Mouse (Mus musculus) kidney, embryonic 16.5 days (tissue): ENCODE results near the gene Palm3. TPM values are rescaled to one million over a fixed set of nuclear protein-coding genes. Genes with fewer than 3 reads are reported as not detected.

Experiments used
- ATAC-seq: fragments of 200-750 bp; cut with Nextera tagmentation; 2 replicates; pipeline ENCODE4 v1.8.0; 2017; ENCODE audit warnings: moderate TSS enrichment; ENCODE audit not compliant: low FRiP score, low TSS enrichment
- H3K27ac ChIP-seq: fragments of 300-500 bp; sonication (generic); 2 replicates; pipeline ENCODE4 v1.5.1; 2014; ENCODE audit warnings: low read length
- H3K27me3 ChIP-seq: fragments of 300-500 bp; sonication (generic); 2 replicates; pipeline ENCODE4 v1.6.1; 2014; ENCODE audit warnings: low read length, control low read depth, mixed read lengths; ENCODE audit not compliant: insufficient read depth
- H3K36me3 ChIP-seq: fragments of 300-500 bp; sonication (generic); 2 replicates; pipeline ENCODE4 v1.6.1; 2014; ENCODE audit warnings: low read length, control low read depth, mixed read lengths; ENCODE audit not compliant: insufficient read depth
- H3K4me1 ChIP-seq: fragments of 300-500 bp; sonication (generic); 2 replicates; pipeline ENCODE4 v1.6.1; 2014; ENCODE audit warnings: low read length, control low read depth, mixed read lengths; ENCODE audit not compliant: insufficient read depth
- H3K4me2 ChIP-seq: fragments of 300-500 bp; sonication (generic); replicated peaks from 2 replicates; pipeline ENCODE4 v1.6.1; 2014; ENCODE audit warnings: low read depth, low read length
- H3K4me3 ChIP-seq: fragments of 300-500 bp; sonication (generic); 2 replicates; pipeline ENCODE4 v1.5.1; 2014; ENCODE audit warnings: mild to moderate bottlenecking, low read length
- H3K9ac ChIP-seq: fragments of 300-500 bp; sonication (generic); replicated peaks from 2 replicates; pipeline ENCODE4 v1.6.1; 2014; ENCODE audit warnings: low read length
- H3K9me3 ChIP-seq: fragments of 300-500 bp; sonication (generic); 2 replicates; pipeline ENCODE4 v1.6.1; 2016; ENCODE audit warnings: low read length, control low read depth
- WGBS: fragments of 180-500 bp; shearing (Covaris S2); extraction: QIAGEN DNeasy Blood & Tissue Kit; methylation state at CpG from one replicate; pipeline ENCODE4 v1.1.7; 2014; 5-methylcytosine and 5-hydroxymethylcytosine counted together
- polyA plus RNA-seq: library from polyadenylated mRNA; unstranded; fragments of >200 nt; fragmentation: Nextera tagmentation; extraction: Ambion mirVana; gene quantifications from 2 replicates; pipeline ENCODE4 v1.2.1, GENCODE M21; 2015

Gene Palm3
- polyA plus RNA-seq, 1 experiment from 2014 or later, result 16.7 TPM

DNA sequence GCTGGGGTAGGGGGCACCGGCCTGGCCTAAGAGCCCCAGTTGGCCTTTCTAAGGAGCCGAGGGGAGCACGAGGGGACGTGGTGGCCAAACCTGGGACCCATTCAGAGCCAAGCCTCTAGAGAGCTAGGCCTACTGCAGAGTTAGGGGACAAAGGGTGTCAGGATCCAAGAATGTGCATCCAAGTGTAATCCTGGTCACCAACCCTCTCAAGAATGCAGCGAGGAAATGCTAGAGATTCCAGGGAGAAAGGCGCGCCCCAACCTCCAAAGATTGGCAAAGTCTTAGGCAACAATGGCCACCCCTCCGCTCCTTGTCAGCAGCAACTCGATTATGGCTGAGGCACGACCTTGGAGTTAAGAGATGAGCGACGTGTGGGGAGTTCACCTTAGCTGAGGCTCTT lies 298 bp downstream of the Palm3 start:
- Histone ChIP-seq H3K36me3 (no peaks in the 10 kb centered on the region), H3K9ac (peak overlapping the region; percentile 74), H3K4me3 (peak overlapping the region; percentile 44), H3K27ac (peak overlapping the region; percentile 91), H3K4me1 (peaks cover 46% of the 10 kb centered on the region), H3K9me3 (no peaks in the 10 kb centered on the region), H3K27me3 (peaks cover 3% of the 10 kb centered on the region; the same call in 1 of the 2 replicates), H3K4me2 (peak overlapping the region; percentile 61)
- peak; percentile 9 for ATAC-seq
- WGBS, result 32% methylated on average over 12 of the region's 12 CpGs

DNA sequence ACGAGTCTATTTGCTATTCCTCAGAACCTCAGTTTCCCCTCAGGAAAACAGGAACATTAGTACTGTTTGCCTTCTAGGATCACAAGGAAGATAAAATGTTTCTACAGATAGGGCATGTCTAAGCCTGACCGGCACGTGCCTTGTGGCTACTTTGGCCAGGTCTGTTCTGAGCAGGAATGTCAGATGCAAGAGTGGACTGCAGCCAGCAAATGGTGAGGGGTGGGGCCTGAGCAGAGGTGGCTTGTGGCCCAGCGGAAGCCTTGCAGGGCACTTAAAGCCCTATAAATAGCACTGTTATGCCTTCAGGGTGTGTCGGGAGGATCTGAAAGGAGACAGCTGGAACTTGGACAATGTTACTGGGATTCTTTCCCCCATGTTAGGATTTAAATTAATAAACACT lies 1.8 kb downstream of the Palm3 start:
- ATAC-seq, result peak; percentile 36; the same call in 1 of the 2 replicates
- peak overlapping the region; percentile 64; the same call in 1 of the 2 replicates for H3K27ac ChIP-seq
- H3K27me3 ChIP-seq, result peaks cover 3% of the 10 kb centered on the region; the same call in 1 of the 2 replicates

DNA sequence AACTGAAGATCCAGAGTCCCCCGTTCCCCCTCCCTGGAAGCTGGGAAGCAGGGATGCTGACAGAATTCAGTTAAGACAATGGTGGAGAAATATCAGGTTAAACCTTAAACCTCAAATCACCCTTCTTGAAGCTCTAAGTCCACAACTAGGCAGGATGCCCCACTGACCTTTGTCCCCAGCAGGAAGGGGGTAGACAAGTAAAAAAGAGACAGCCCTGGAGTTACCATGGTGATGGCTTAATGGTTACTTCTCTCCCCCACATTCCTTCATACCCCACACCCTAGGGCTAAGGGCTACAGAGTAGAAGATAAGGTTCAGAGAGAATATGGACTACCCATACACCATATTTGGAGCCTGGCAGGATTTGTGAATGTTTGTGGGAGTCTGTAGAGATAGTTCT lies 2.4 kb downstream of the Palm3 start:
- H3K4me3 ChIP-seq, result peak overlapping the region; percentile 16; the same call in 1 of the 2 replicates
- H3K9ac ChIP-seq, result peak overlapping the region; percentile 44
- H3K27me3 ChIP-seq, result peaks cover 3% of the 10 kb centered on the region; the same call in 1 of the 2 replicates
- H3K9me3 ChIP-seq, result no peaks in the 10 kb centered on the region
- 25% methylated on average over 1 of the region's 1 CpGs for WGBS
- peak overlapping the region; percentile 39; the same call in 1 of the 2 replicates for H3K27ac ChIP-seq
- H3K36me3 ChIP-seq, result no peaks in the 10 kb centered on the region; the same call in 1 of the 2 replicates
- peak overlapping the region; percentile 61 for H3K4me2 ChIP-seq
- H3K4me1 ChIP-seq, result peaks cover 46% of the 10 kb centered on the region
- peak; percentile 26 for ATAC-seq

More for the DNA sequence above, 1.8 kb downstream of the Palm3 start:
- peak overlapping the region; percentile 44 for H3K9ac ChIP-seq
- no peaks in the 10 kb centered on the region for H3K9me3 ChIP-seq
- H3K4me1 ChIP-seq, result peaks cover 46% of the 10 kb centered on the region
- H3K4me3 ChIP-seq, result peak overlapping the region; percentile 16; the same call in 1 of the 2 replicates
- WGBS, result 6% methylated on average over 5 of the region's 5 CpGs
- peak overlapping the region; percentile 61 for H3K4me2 ChIP-seq
- no peaks in the 10 kb centered on the region; the same call in 1 of the 2 replicates for H3K36me3 ChIP-seq

DNA sequence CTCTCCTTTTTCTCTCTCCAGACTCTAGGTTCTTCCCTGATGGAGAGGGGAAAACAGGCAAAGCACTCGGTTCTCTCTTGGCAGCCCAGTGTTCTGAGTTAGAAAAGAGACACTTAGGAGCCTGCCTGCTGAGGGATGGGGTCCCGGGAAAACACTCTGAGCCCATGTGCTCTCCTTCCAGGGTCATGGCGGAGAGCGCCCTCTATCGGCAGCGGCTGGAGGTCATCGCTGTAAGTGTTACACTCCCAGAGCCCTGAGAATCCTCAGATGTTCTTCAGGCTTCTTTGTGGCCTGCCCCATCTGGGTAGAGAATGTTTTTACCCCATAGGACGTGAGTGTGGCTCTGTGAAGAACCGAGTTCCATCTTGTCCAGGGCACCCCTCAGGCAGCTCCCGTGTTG lies 2.9 kb downstream of the Palm3 start:
- Histone ChIP-seq H3K27me3 (peaks cover 3% of the 10 kb centered on the region; the same call in 1 of the 2 replicates), H3K4me2 (0 out of 2 replicates have a peak overlapping the region, but pooled peaks have one; percentile 16)

GRCm38 (mm10) chr8:84025863-84026262 lies 4.6 kb downstream of the Palm3 start:
- Histone ChIP-seq H3K4me2 (peak overlapping the region; percentile 77), H3K27me3 (peaks cover 3% of the 10 kb centered on the region; the same call in 1 of the 2 replicates), H3K4me3 (peak overlapping the region; percentile 54), H3K9me3 (no peaks in the 10 kb centered on the region), H3K9ac (peak overlapping the region; percentile 63), H3K4me1 (peaks cover 46% of the 10 kb centered on the region), H3K27ac (no peak overlapping the region), H3K36me3 (no peaks in the 10 kb centered on the region; the same call in 1 of the 2 replicates)
- WGBS, result 2% methylated on average over 40 of the region's 41 CpGs
- peak; percentile 46 for ATAC-seq

More for the DNA sequence above, 2.9 kb downstream of the Palm3 start:
- WGBS, result 11% methylated on average over 10 of the region's 10 CpGs
- H3K27ac ChIP-seq, result peak overlapping the region; percentile 39; the same call in 1 of the 2 replicates
- H3K36me3 ChIP-seq, result no peaks in the 10 kb centered on the region; the same call in 1 of the 2 replicates
- no peak for ATAC-seq
- H3K9me3 ChIP-seq, result no peaks in the 10 kb centered on the region
- no peak overlapping the region for H3K4me3 ChIP-seq
- no peak overlapping the region for H3K9ac ChIP-seq
- peaks cover 46% of the 10 kb centered on the region for H3K4me1 ChIP-seq

DNA sequence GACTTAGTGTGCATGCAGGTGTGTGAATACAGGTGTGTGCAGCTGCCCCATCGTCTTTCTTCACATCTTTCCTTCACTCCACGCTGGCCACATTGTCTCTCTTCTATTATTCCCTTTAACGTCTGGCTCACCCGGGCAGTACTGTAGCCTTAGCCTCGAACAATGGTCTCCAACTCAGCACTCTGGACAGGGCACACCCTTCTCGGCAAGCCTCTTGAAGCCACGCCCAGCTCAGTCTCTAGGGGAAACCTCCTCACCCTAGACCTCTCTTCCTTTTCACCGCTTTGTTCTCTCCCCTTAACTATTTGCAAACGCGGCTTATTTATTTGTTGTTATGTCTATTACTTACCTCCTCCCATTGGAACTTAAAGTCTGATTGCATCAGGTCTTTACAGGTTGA lies 6.2 kb downstream of the Palm3 start:
- Histone ChIP-seq H3K9ac (no peak overlapping the region), H3K27ac (no peak overlapping the region), H3K36me3 (no peaks in the 10 kb centered on the region; the same call in 1 of the 2 replicates), H3K9me3 (no peaks in the 10 kb centered on the region), H3K4me1 (peaks cover 30% of the 10 kb centered on the region), H3K4me3 (no peak overlapping the region), H3K27me3 (no peaks in the 10 kb centered on the region; the same call in 1 of the 2 replicates), H3K4me2 (no peak overlapping the region)
- ATAC-seq, result no peak
- 24% methylated on average over 10 of the region's 10 CpGs for WGBS

DNA sequence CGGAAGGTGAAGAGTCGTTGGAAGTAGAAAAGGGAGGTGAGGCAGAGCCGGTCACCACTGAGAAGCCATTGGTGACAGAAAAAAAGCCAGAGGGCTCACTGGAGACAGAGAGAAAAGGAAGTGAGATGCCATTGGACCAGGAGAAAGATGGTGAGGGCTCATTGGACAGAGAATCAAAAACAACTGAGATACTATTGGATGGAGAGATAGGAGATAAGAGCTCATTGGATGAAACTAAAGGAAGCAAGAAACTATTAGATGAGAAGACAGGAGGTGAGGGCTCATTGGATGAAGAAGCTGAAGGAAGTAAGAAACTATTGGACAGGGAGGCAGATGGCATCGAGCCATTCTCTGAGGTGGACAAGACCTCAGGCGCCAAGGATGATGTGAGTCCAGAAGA lies 8.0 kb downstream of the Palm3 start:
- Histone ChIP-seq H3K4me1 (peaks cover 14% of the 10 kb centered on the region), H3K9me3 (no peaks in the 10 kb centered on the region), H3K27me3 (no peaks in the 10 kb centered on the region; the same call in 1 of the 2 replicates), H3K36me3 (no peaks in the 10 kb centered on the region; the same call in 1 of the 2 replicates), H3K4me3 (no peak overlapping the region), H3K9ac (no peak overlapping the region), H3K27ac (no peak overlapping the region), H3K4me2 (no peak overlapping the region)
- ATAC-seq, result no peak
- 87% methylated on average over 5 of the region's 5 CpGs for WGBS

DNA sequence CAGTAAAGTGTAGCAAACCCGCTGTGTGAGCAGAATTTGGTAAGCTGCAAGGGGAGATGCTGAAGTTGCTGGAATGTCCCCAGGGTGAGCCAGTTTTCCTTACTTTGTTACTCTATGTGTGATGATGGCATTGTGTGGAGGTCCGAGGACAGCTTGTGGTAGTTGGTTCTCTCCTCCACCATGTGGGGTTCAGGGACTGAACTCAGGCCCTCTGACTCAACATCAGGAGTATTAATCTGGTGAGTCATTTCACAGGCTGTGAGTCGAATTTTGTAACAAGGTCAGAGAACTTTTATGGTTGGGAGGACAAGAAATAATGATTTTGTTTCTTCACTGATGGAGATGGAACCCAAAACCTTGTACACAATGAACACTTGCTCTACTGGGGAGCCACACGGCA lies 11.5 kb downstream of the Palm3 start:
- Histone ChIP-seq H3K36me3 (no peaks in the 10 kb centered on the region; the same call in 1 of the 2 replicates), H3K9me3 (no peaks in the 10 kb centered on the region), H3K27ac (no peak overlapping the region), H3K4me1 (no peaks in the 10 kb centered on the region), H3K4me2 (no peak overlapping the region), H3K9ac (no peak overlapping the region), H3K27me3 (no peaks in the 10 kb centered on the region), H3K4me3 (no peak overlapping the region)
- ATAC-seq, result no peak
- 67% methylated on average over 4 of the region's 4 CpGs for WGBS

- no peak overlapping the region for H3K9ac ChIP-seq
- no peak for ATAC-seq
Measured at GRCm38 (mm10) chr8:84038015-84038414, 16.7 kb downstream of the Palm3 start.

DNA sequence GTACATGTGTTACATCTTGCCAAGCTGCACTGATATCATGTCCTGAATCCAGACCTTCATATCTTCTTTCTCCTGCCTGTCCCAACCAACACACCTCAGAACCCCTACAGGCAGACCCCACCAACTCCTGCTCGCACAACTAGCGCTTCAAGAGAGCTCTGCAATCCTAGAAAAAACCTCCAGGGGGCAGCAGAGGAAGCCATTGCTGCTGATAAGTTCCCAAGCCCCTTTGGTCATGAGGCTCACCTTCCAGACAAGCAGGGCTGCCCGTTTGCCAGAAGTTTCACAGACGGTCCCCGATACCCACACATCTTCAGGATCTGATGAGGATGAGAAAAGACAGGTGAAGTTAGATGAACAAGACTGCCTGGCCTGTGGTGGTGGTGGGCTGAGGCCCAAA lies 17.8 kb downstream of the Palm3 start:
- H3K9me3 ChIP-seq, result no peaks in the 10 kb centered on the region
- ATAC-seq, result no peak
- H3K27ac ChIP-seq, result no peak overlapping the region
- H3K27me3 ChIP-seq, result peaks cover 20% of the 10 kb centered on the region
- H3K4me1 ChIP-seq, result peaks cover 12% of the 10 kb centered on the region
- no peak overlapping the region for H3K9ac ChIP-seq
- H3K4me2 ChIP-seq, result no peak overlapping the region
- H3K36me3 ChIP-seq, result no peaks in the 10 kb centered on the region
- H3K4me3 ChIP-seq, result no peak overlapping the region
- 6% methylated on average over 5 of the region's 5 CpGs for WGBS

More at GRCm38 (mm10) chr8:84038015-84038414, 16.7 kb downstream of the Palm3 start:
- no peaks in the 10 kb centered on the region for H3K9me3 ChIP-seq
- no peak overlapping the region for H3K4me3 ChIP-seq
- no peak overlapping the region for H3K27ac ChIP-seq
- no peak overlapping the region for H3K4me2 ChIP-seq
- H3K27me3 ChIP-seq, result peaks cover 10% of the 10 kb centered on the region
- peaks cover 9% of the 10 kb centered on the region for H3K4me1 ChIP-seq
- H3K36me3 ChIP-seq, result no peaks in the 10 kb centered on the region
- WGBS, result 49% methylated on average over 5 of the region's 5 CpGs
